Mouse (Mus musculus) thymus, adult 2 months (tissue): ENCODE measurements around the gene Plxna4. TPM values are rescaled to one million over a fixed set of nuclear protein-coding genes. Genes with fewer than 3 reads are reported as not detected.

Experiments used
- DNase-seq: peaks from one replicate; pipeline ENCODE4 v3.0.0; 2021
- H3K27ac ChIP-seq: fragments of 200-500 bp; 2 replicates; pipeline ENCODE4 v1.5.1; 2012; ENCODE audit warnings: low read length, control low read depth; ENCODE audit not compliant: control insufficient read depth, insufficient read depth
- H3K27me3 ChIP-seq: fragments of 200-500 bp; 2 replicates; pipeline ENCODE4 v1.6.1; 2012; ENCODE audit warnings: mild to moderate bottlenecking, low read length, moderate library complexity, mixed read lengths; ENCODE audit not compliant: control insufficient read depth, insufficient read depth
- H3K36me3 ChIP-seq: fragments of 200-500 bp; 2 replicates; pipeline ENCODE4 v1.6.1; 2012; ENCODE audit warnings: mild to moderate bottlenecking, low read length, moderate library complexity; ENCODE audit not compliant: control insufficient read depth, insufficient read depth
- H3K4me1 ChIP-seq: fragments of 200-500 bp; replicated peaks from 2 replicates; pipeline ENCODE4 v1.6.1; 2012; ENCODE audit warnings: low read length; ENCODE audit not compliant: control insufficient read depth, insufficient read depth
- H3K4me3 ChIP-seq: fragments of 200-500 bp; 2 replicates; pipeline ENCODE4 v1.5.1; 2012; ENCODE audit warnings: mild to moderate bottlenecking, low read length, control low read depth, moderate library complexity; ENCODE audit not compliant: control insufficient read depth, insufficient read depth
- CTCF ChIP-seq: fragments of 200-500 bp; IDR thresholded peaks from 2 replicates; pipeline ENCODE4 v1.5.1; 2012; ENCODE audit warnings: mild to moderate bottlenecking, control low read depth, low read length, moderate library complexity, borderline replicate concordance; ENCODE audit not compliant: control insufficient read depth, poor library complexity, insufficient read depth; ENCODE audit errors: extremely low read depth
- POLR2A ChIP-seq: fragments of 200-500 bp; IDR thresholded peaks from 2 replicates; pipeline ENCODE4 v1.6.1; 2012; ENCODE audit warnings: mild to moderate bottlenecking, low read length, control low read depth, moderate library complexity; ENCODE audit not compliant: control insufficient read depth, poor library complexity, insufficient read depth; ENCODE audit errors: extremely low read depth
- WGBS: fragments of 180-500 bp; shearing (Covaris S2); methylation state at CpG from one replicate; pipeline ENCODE4 v1.1.7; 2018; 5-methylcytosine and 5-hydroxymethylcytosine counted together
- polyA plus RNA-seq: library from polyadenylated mRNA; depleted of rRNA; stranded (reverse); fragments of >200 nt; gene quantifications from 2 replicates; pipeline ENCODE4 v1.2.3, GENCODE M21; 2012

The Plxna4 gene
- polyA plus RNA-seq, 1 experiment: 0.66 TPM

DNA sequence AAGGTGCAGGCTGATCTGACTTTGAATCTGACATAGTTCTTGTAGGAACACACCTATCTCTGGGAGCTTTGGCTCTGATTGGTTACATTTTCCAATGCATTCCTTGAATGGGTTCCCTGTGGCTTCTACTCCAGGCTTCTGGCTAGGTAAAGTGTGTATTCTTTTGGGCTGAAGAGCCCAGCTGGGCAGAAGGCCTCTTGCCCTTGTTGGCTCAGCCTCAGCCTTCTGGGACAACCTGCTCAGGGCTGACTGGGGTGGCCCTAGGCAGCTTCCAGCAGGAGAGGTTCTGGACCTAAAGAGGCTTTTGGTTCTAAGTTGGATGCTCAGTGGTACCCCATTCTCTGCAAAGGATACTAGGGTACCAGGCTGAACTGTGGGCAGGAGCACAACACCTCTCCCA, 386.5 kb downstream of the Plxna4 start:
- TF ChIP-seq POLR2A: no peak
- TF ChIP-seq CTCF: no peak
- no peak overlapping the region for H3K4me3 ChIP-seq
- no peak overlapping the region for H3K27ac ChIP-seq
- H3K4me1 ChIP-seq: 0 out of 2 replicates have a peak, but pooled peaks cover 4% of the 10 kb centered on the region
- H3K36me3 ChIP-seq: no peaks in the 10 kb centered on the region
- no peak for DNase-seq
- no peaks in the 10 kb centered on the region for H3K27me3 ChIP-seq

DNA sequence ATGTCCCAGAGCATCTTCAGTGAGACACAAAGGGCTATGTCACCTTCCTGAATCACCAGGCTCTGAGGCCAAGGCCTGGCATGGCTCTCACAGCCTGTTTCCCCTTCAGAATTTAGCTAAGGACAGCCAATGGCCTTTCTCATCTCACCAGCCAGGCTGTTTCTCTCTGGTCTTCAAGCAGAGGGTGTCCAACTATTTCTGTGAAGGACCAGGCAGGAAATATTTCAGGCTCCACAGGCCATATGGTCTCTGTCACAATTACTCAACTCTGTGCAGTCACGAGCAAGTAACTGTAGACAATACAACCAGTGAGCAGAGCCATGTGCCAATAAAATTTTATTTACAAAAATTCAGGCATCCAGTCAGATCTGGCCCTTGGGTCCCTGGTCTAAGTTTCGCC, 388.4 kb downstream of the Plxna4 start:
- Histone ChIP-seq H3K4me3 (no peak overlapping the region), H3K36me3 (no peaks in the 10 kb centered on the region), H3K27me3 (no peaks in the 10 kb centered on the region), H3K4me1 (0 out of 2 replicates have a peak, but pooled peaks cover 4% of the 10 kb centered on the region), H3K27ac (no peak overlapping the region)
- TF ChIP-seq CTCF (no peak), POLR2A (no peak)
- WGBS: 93% methylated on average over 2 of the region's 2 CpGs
- DNase-seq: no peak

DNA sequence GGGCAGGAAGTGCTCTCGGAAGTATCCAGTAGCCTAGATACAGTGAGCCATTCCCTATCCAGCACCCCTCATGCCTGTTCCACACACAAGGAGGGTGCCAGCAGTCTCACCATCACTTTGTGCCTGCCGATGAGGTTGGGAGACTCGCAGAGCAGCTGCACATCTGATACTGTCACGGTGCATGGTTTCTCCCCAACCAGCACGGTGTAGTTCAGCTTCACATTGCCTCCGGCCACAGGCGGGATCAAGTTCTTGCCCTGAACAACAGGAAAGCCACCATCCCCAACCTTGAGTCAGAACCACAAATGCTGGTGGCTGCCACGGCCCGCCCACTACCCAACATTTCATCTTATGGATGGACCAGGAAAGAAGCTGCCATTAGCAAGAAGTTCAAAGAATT, 391.1 kb downstream of the Plxna4 start:
- Histone ChIP-seq H3K27me3 (no peaks in the 10 kb centered on the region), H3K36me3 (no peaks in the 10 kb centered on the region), H3K4me1 (0 out of 2 replicates have a peak, but pooled peaks cover 4% of the 10 kb centered on the region), H3K27ac (no peak overlapping the region), H3K4me3 (no peak overlapping the region)
- 17% methylated on average over 9 of the region's 9 CpGs for WGBS
- TF ChIP-seq CTCF (no peak), POLR2A (no peak)
- DNase-seq: no peak

DNA sequence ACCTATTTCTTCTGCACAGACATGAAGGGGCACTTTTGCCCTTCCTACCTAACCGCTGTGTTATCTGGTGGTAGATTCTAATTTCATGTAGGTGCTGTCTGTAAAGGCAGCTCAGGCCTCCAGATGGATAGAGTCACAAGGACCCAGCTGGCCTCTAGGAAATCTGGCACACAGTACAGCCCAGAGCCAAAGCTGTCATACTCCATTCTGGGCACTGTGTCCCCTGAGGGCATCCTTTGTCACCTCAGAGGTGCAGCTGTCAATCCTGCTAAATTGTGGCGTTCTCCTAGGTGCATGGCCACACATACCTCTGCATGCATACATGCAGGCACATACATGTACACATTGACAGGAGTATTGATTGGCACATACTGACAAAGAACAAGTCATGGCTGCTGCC, 394.9 kb downstream of the Plxna4 start:
- Histone ChIP-seq H3K36me3 (no peaks in the 10 kb centered on the region), H3K4me1 (0 out of 2 replicates have a peak, but pooled peaks cover 4% of the 10 kb centered on the region), H3K27ac (no peak overlapping the region), H3K27me3 (no peaks in the 10 kb centered on the region), H3K4me3 (no peak overlapping the region)
- TF ChIP-seq POLR2A (no peak), CTCF (no peak)
- 93% methylated on average over 2 of the region's 2 CpGs for WGBS
- no peak for DNase-seq

DNA sequence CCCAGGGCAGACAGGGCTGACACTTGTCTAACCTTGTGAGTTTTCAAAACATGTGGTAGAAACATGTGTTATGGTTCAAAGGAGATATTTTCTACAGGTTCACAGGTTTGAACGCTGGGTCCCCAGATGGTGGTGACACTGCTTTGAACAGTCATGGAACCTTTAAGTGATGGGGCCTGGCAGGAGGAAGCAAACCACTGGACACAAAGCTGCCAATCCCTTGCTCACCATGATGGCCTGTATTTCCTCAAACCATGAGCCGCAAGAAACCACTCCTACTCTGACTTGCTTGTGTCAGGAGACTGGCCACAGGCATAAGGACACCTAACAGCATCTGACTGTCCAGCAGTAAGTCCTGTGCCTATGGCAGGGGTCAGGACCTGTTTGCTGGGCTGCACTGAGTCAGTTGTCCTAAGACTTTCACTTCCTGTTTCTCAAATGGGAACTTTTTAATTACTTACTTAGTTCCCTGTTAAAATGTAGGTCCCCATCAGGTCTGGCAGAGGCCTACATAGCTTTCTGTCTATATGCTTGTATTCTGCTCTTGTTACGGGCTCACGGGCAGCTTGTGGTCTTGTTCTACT, 403.5 kb downstream of the Plxna4 start:
- DNase-seq: no peak
- no peak overlapping the region for H3K27ac ChIP-seq
- no peak for TF ChIP-seq POLR2A
- no peak for TF ChIP-seq CTCF
- H3K4me3 ChIP-seq: no peak overlapping the region
- H3K27me3 ChIP-seq: no peaks in the 10 kb centered on the region
- H3K4me1 ChIP-seq: no peaks in the 10 kb centered on the region
- WGBS: 81% methylated on average over 4 of the region's 4 CpGs
- no peaks in the 10 kb centered on the region for H3K36me3 ChIP-seq

DNA sequence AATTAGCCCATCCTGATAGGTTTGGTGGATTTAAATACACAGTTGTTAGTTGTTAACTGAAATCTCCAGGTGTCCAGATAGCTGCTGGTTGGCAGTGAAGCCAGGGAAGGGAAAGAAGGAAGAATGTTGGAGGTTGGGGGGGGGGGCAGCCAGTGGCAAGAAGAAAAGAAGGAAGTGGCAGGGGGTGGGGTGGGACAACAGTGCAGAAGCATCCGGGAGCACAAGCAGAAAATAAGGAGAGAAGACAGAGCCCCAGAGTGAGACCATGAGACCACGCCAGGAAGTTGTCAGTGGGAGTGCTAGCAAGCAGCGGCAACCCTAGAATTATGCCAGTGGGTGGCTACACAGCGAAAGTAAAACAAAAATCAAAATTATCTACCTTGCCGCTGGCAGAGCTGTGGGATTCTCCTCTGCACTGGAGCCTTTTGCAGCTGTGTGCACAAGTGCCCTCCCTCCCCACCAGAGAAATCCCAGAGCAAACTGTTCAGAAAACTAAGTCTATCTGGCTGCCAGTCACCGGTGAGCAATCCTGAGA, 404.3 kb downstream of the Plxna4 start:
- 28% methylated on average over 6 of the region's 6 CpGs for WGBS
- H3K36me3 ChIP-seq: no peaks in the 10 kb centered on the region
- H3K27me3 ChIP-seq: no peaks in the 10 kb centered on the region
- H3K4me3 ChIP-seq: no peak overlapping the region
- no peak for DNase-seq
- H3K4me1 ChIP-seq: no peaks in the 10 kb centered on the region
- TF ChIP-seq CTCF (no peak), POLR2A (no peak)
- H3K27ac ChIP-seq: no peak overlapping the region

DNA sequence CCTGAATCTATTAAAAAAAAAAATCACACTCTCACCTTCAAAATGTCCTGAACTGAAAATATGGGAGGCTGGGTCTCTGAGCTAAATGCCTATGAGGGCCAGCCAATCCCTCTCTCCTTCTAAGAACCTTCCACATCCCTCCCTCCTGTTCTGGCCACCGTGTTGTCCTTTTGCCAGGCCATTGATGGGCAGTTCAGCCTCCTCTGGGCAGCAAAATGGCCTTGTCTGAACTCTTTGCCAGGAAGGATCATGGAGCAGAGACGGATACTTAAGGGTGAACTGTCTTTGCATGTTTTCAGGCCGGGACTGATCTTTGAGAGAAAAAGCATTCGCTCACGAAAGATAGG, 408.0 kb downstream of the Plxna4 start:
- H3K4me3 ChIP-seq: no peak overlapping the region
- TF ChIP-seq POLR2A (no peak), CTCF (no peak)
- 95% methylated on average over 5 of the region's 5 CpGs for WGBS

More for the DNA sequence above, 408.0 kb downstream of the Plxna4 start:
- Histone ChIP-seq H3K27me3 (no peaks in the 10 kb centered on the region), H3K27ac (no peak overlapping the region), H3K36me3 (no peaks in the 10 kb centered on the region), H3K4me1 (no peaks in the 10 kb centered on the region)
- DNase-seq: no peak
